Mouse (Mus musculus): Measurements from ENCODE around the gene Hmga1. TPM values are rescaled to one million over a fixed set of nuclear protein-coding genes. Genes with fewer than 3 reads are reported as not detected.

Hmga1 gene
- total and polyA plus RNA-seq, 3 experiments: 43.8 to 88.7 (median 83.7) TPM

DNA sequence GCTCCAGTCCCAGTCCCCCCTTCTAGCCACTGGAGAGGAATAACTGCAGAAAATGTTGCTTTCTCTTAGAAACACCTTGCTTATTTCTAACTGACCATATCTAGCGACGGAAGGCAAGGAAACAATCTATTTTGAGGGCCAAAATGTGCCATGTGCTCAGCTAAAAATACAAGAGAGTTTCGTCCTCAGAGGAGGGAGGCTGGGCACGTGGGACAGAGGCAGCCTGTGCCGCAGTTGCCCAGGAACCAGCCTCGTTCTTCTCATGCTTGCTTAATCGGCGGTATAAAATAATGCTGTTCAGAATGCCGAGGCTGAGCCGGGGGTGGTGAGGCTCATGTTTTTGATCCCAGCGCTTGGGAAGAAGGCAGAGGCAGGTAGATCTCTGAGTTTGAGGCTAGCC, 11.7 kb upstream of the Hmga1 start:
- no peak overlapping the region for H3K4me3 ChIP-seq (replicated peaks in 1 of 3; ENCODE audit: low read depth in 2 of 3, low read length in 2 of 3, poor library complexity in 1 of 3)
- TF ChIP-seq NELFE (IDR thresholded peaks at IDR 0.05; ENCODE audit: low read depth, low read length) (no peak), E2F4 (IDR thresholded peaks at IDR 0.05; ENCODE audit: insufficient replicate concordance, low read depth, low read length) (no peak), USF2 (conservative IDR thresholded peaks at IDR 0.05; ENCODE audit: low read depth, low read length) (no peak), KAT2A (IDR thresholded peaks at IDR 0.05; ENCODE audit: insufficient replicate concordance, low read length) (no peak)
- no peaks in the 10 kb centered on the region for H3K79me2 ChIP-seq (replicated peaks; ENCODE audit: control insufficient read depth, extremely low read depth, insufficient read depth, poor library complexity, severe bottlenecking)
- no peaks in the 10 kb centered on the region for H3K9me3 ChIP-seq (replicated peaks; ENCODE audit: low read length)
- no peak overlapping the region for H3K9ac ChIP-seq (ENCODE audit: insufficient read depth, low read depth)
- no peak overlapping the region for H3K27ac ChIP-seq (ENCODE audit: insufficient read depth, low read depth)
- H3K36me3 ChIP-seq (replicated peaks in 1 of 2; ENCODE audit: control insufficient read depth in 1 of 2, insufficient read depth in 1 of 2, low read length in 1 of 2): no peaks in the 10 kb centered on the region
- dilution Hi-C loops (cut with MboI; ENCODE audit: extremely low pct_ligation_motif_present, extremely low pct_unique_long_range_greater_than_20kb, low sequenced_read_pairs) (no loop called here), in situ Hi-C loops (cut with MboI; ENCODE audit: low pct_ligation_motif_present, low pct_unique_long_range_greater_than_20kb, low sequenced_read_pairs) (loop anchor here (10.0 kb wide), 1 partner anchor 530 kb away; no protein-coding TSS in a partner anchor)
- DNase-seq (ENCODE audit: extremely low read depth): no peak
- H3K27me3 ChIP-seq (replicated peaks): peaks cover 18% of the 10 kb centered on the region
- H3K4me2 ChIP-seq (ENCODE audit: insufficient read depth, low read depth, poor library complexity, severe bottlenecking): no peak overlapping the region
- peaks cover 4 to 28% of the 10 kb centered on the region in 2 experiments for H3K4me1 ChIP-seq (ENCODE audit: control insufficient read depth in 1 of 2, insufficient read depth in 2 of 2)

DNA sequence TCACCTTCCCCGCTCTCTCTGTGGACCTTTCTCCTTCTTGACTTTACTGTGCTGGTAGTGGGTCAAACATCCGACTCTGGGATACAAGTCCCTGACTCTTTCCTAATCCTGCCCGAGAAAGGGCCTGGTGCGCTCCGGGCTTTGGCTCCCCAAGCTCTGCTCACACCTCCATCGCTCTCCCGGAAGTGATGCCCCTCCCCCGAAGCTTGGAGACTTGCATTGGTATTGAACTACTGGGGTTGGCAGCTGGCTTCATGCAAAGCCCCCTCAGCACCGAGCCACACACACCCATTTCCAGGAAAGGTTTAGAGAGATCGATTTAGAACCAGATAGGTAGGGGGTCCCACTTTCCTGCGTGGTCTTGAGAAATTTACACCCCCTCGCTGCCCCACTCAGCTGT, 10.3 kb upstream of the Hmga1 start:
- H3K36me3 ChIP-seq (replicated peaks in 1 of 2; ENCODE audit: control insufficient read depth in 1 of 2, insufficient read depth in 1 of 2, low read length in 1 of 2): no peaks in the 10 kb centered on the region
- peaks cover 19% of the 10 kb centered on the region for H3K27me3 ChIP-seq (replicated peaks)
- H3K27ac ChIP-seq (ENCODE audit: insufficient read depth, low read depth): no peak overlapping the region
- DNase-seq (ENCODE audit: extremely low read depth): no peak
- in situ Hi-C loops (cut with MboI; ENCODE audit: low pct_ligation_motif_present, low pct_unique_long_range_greater_than_20kb, low sequenced_read_pairs) (loop anchor here (10.0 kb wide), 1 partner anchor 529 kb away; no protein-coding TSS in a partner anchor), dilution Hi-C loops (cut with MboI; ENCODE audit: extremely low pct_ligation_motif_present, extremely low pct_unique_long_range_greater_than_20kb, low sequenced_read_pairs) (no loop called here)
- no peak overlapping the region for H3K4me3 ChIP-seq (replicated peaks in 1 of 3; ENCODE audit: low read depth in 2 of 3, low read length in 2 of 3, poor library complexity in 1 of 3)
- TF ChIP-seq E2F4 (IDR thresholded peaks at IDR 0.05; ENCODE audit: insufficient replicate concordance, low read depth, low read length): no peak
- TF ChIP-seq HCFC1 (IDR thresholded peaks at IDR 0.05; ENCODE audit: low read depth, low read length): no peak
- TF ChIP-seq KAT2A (IDR thresholded peaks at IDR 0.05; ENCODE audit: insufficient replicate concordance, low read length): no peak
- no peak for TF ChIP-seq PAX5 (IDR thresholded peaks at IDR 0.05; ENCODE audit: low read length)
- TF ChIP-seq UBTF (IDR thresholded peaks at IDR 0.05; ENCODE audit: low read depth, low read length): no peak
- TF ChIP-seq MEF2A (IDR thresholded peaks at IDR 0.05; ENCODE audit: borderline replicate concordance, low read depth, low read length): no peak
- TF ChIP-seq JUN (IDR thresholded peaks at IDR 0.05; ENCODE audit: insufficient read depth, low read depth, low read length): no peak
- no peak for TF ChIP-seq GABPA (IDR thresholded peaks at IDR 0.05; ENCODE audit: insufficient replicate concordance, low read depth, low read length)
- TF ChIP-seq USF2 (conservative IDR thresholded peaks at IDR 0.05; ENCODE audit: low read depth, low read length): no peak
- no peak for TF ChIP-seq MYC (IDR thresholded peaks at IDR 0.05; ENCODE audit: low read depth, low read length)
- TF ChIP-seq ZC3H11A (IDR thresholded peaks at IDR 0.05; ENCODE audit: low read depth, low read length): no peak
- TF ChIP-seq EP300 (IDR thresholded peaks at IDR 0.05; ENCODE audit: low read length): no peak
- TF ChIP-seq ZKSCAN1 (IDR thresholded peaks at IDR 0.05; ENCODE audit: borderline replicate concordance, low read depth, low read length): no peak
- no peak overlapping the region for H3K9ac ChIP-seq (ENCODE audit: insufficient read depth, low read depth)
- H3K4me2 ChIP-seq (ENCODE audit: insufficient read depth, low read depth, poor library complexity, severe bottlenecking): no peak overlapping the region
- H3K79me2 ChIP-seq (replicated peaks; ENCODE audit: control insufficient read depth, extremely low read depth, insufficient read depth, poor library complexity, severe bottlenecking): no peaks in the 10 kb centered on the region
- peaks cover 9 to 35% of the 10 kb centered on the region in 2 experiments for H3K4me1 ChIP-seq (ENCODE audit: control insufficient read depth in 1 of 2, insufficient read depth in 2 of 2)
- H3K9me3 ChIP-seq (replicated peaks; ENCODE audit: low read length): no peaks in the 10 kb centered on the region
